Mouse (Mus musculus) neural tube, embryonic 13.5 days (tissue): ENCODE measurements around the gene Limk2. TPM values are rescaled to one million over a fixed set of nuclear protein-coding genes. Genes with fewer than 3 reads are reported as not detected.

ENCODE experiments used
- ATAC-seq: fragments of 200-750 bp; cut with Nextera tagmentation; 2 replicates; pipeline ENCODE4 v1.8.0; 2017; ENCODE audit warnings: low read depth, mild to moderate bottlenecking, moderate TSS enrichment, moderate library complexity
- H3K27ac ChIP-seq: fragments of 300-500 bp; sonication (generic); replicated peaks from 2 replicates; pipeline ENCODE4 v1.5.1; 2015; ENCODE audit warnings: moderate library complexity, mild to moderate bottlenecking, inconsistent platforms
- H3K27me3 ChIP-seq: fragments of 300-500 bp; sonication (generic); 2 replicates; pipeline ENCODE4 v1.6.1; 2015; ENCODE audit warnings: mild to moderate bottlenecking, inconsistent platforms
- H3K36me3 ChIP-seq: fragments of 300-500 bp; sonication (generic); 2 replicates; pipeline ENCODE4 v1.6.1; 2015; ENCODE audit warnings: mild to moderate bottlenecking, inconsistent platforms
- H3K4me1 ChIP-seq: fragments of 300-500 bp; sonication (generic); replicated peaks from 2 replicates; pipeline ENCODE4 v1.6.1; 2015; ENCODE audit warnings: inconsistent platforms
- H3K4me2 ChIP-seq: fragments of 300-500 bp; sonication (generic); 2 replicates; pipeline ENCODE4 v1.6.1; 2015; ENCODE audit warnings: inconsistent platforms, mild to moderate bottlenecking, moderate library complexity
- H3K4me3 ChIP-seq: fragments of 300-500 bp; sonication (generic); 2 replicates; pipeline ENCODE4 v1.5.1; 2015; ENCODE audit warnings: mild to moderate bottlenecking, inconsistent platforms
- H3K9ac ChIP-seq: fragments of 300-500 bp; sonication (generic); 2 replicates; pipeline ENCODE4 v1.6.1; 2015; ENCODE audit warnings: moderate library complexity, mild to moderate bottlenecking, inconsistent platforms
- H3K9me3 ChIP-seq: fragments of 300-500 bp; sonication (generic); 2 replicates; pipeline ENCODE4 v1.6.1; 2016; ENCODE audit warnings: inconsistent platforms
- WGBS: fragments of 180-500 bp; shearing (Covaris S2); methylation state at CpG from one replicate; pipeline ENCODE4 v1.1.7; 2015; 5-methylcytosine and 5-hydroxymethylcytosine counted together
- polyA plus RNA-seq: library from polyadenylated mRNA; unstranded; fragments of >200 nt; fragmentation: Nextera tagmentation; extraction: Ambion mirVana; gene quantifications from 2 replicates; pipeline ENCODE4 v1.2.1, GENCODE M21; 2015

Limk2 gene
- polyA plus RNA-seq, 1 experiment from 2014 or later, result 143 TPM

GRCm38 (mm10) chr11:3330566-3330965 is 78.4 kb downstream of the Limk2 start:
- Histone ChIP-seq H3K27ac (peak overlapping the region; percentile 79), H3K4me3 (peak overlapping the region; percentile 61), H3K4me2 (peak overlapping the region; percentile 100), H3K4me1 (peaks cover 40% of the 10 kb centered on the region), H3K27me3 (no peaks in the 10 kb centered on the region; the same call in 1 of the 2 replicates), H3K9me3 (no peaks in the 10 kb centered on the region), H3K9ac (peak overlapping the region; percentile 82), H3K36me3 (peaks cover 23% of the 10 kb centered on the region)
- peak; percentile 40 for ATAC-seq
- WGBS, result 0% methylated on average over 9 of the region's 9 CpGs

GRCm38 (mm10) chr11:3329891-3330451 is 79.0 kb downstream of the Limk2 start, which contains the start of gene Pik3ip1:
Gene Pik3ip1, plus strand, starts transcription at chr11:3330401.
- Histone ChIP-seq H3K9me3 (no peaks in the 10 kb centered on the region), H3K27ac (peak within 1 kb of the TSS; percentile 79), H3K4me1 (peaks cover 34% of the 10 kb centered on the region), H3K36me3 (peaks cover 17% of the 10 kb centered on the region), H3K27me3 (no peaks in the 10 kb centered on the region; the same call in 1 of the 2 replicates), H3K9ac (peak within 1 kb of the TSS; percentile 82), H3K4me3 (peak within 1 kb of the TSS; percentile 61), H3K4me2 (peak within 1 kb of the TSS; percentile 100)
- ATAC-seq, result no peak

GRCm38 (mm10) chr11:3328806-3329775 is 79.9 kb downstream of the Limk2 start:
- ATAC-seq, result no peak
- WGBS, result 80% methylated on average over 11 of the region's 11 CpGs
- no peak overlapping the region for H3K4me2 ChIP-seq

GRCm38 (mm10) chr11:3328271-3328670 is 80.7 kb downstream of the Limk2 start:
- H3K4me2 ChIP-seq, result no peak overlapping the region
- H3K27ac ChIP-seq, result no peak overlapping the region
- ATAC-seq, result no peak
- peaks cover 3% of the 10 kb centered on the region; the same call in 1 of the 2 replicates for H3K36me3 ChIP-seq
- peaks cover 31% of the 10 kb centered on the region for H3K4me1 ChIP-seq
- no peak overlapping the region for H3K9ac ChIP-seq
- no peak overlapping the region for H3K4me3 ChIP-seq
- no peaks in the 10 kb centered on the region; the same call in 1 of the 2 replicates for H3K27me3 ChIP-seq
- no peaks in the 10 kb centered on the region for H3K9me3 ChIP-seq
- 79% methylated on average over 5 of the region's 5 CpGs for WGBS

More at GRCm38 (mm10) chr11:3328806-3329775, 79.9 kb downstream of the Limk2 start:
- no peak overlapping the region for H3K9ac ChIP-seq
- peaks cover 9% of the 10 kb centered on the region for H3K36me3 ChIP-seq
- no peaks in the 10 kb centered on the region; the same call in 1 of the 2 replicates for H3K27me3 ChIP-seq
- peaks cover 32% of the 10 kb centered on the region for H3K4me1 ChIP-seq
- no peak overlapping the region for H3K27ac ChIP-seq
- H3K9me3 ChIP-seq, result no peaks in the 10 kb centered on the region
- no peak overlapping the region for H3K4me3 ChIP-seq

GRCm38 (mm10) chr11:3318286-3318685 is 90.7 kb downstream of the Limk2 start:
- Histone ChIP-seq H3K27me3 (no peaks in the 10 kb centered on the region), H3K9ac (no peak overlapping the region), H3K4me3 (no peak overlapping the region), H3K4me2 (no peak overlapping the region), H3K36me3 (peaks cover 16% of the 10 kb centered on the region; the same call in 1 of the 2 replicates), H3K27ac (no peak overlapping the region), H3K9me3 (no peaks in the 10 kb centered on the region), H3K4me1 (no peaks in the 10 kb centered on the region)
- ATAC-seq, result no peak
- WGBS, result 91% methylated on average over 3 of the region's 3 CpGs

GRCm38 (mm10) chr11:3314148-3314547 is 94.8 kb downstream of the Limk2 start:
- no peaks in the 10 kb centered on the region for H3K4me1 ChIP-seq
- H3K36me3 ChIP-seq, result peaks cover 48% of the 10 kb centered on the region
- 39% methylated on average over 2 of the region's 2 CpGs for WGBS
- ATAC-seq, result peak; percentile 66
- no peak overlapping the region for H3K4me3 ChIP-seq
- H3K4me2 ChIP-seq, result no peak overlapping the region
- no peak overlapping the region for H3K9ac ChIP-seq
- no peaks in the 10 kb centered on the region for H3K27me3 ChIP-seq
- no peak overlapping the region for H3K27ac ChIP-seq
- no peaks in the 10 kb centered on the region for H3K9me3 ChIP-seq

- Histone ChIP-seq H3K9me3 (no peaks in the 10 kb centered on the region), H3K4me2 (no peak overlapping the region), H3K4me3 (no peak overlapping the region), H3K9ac (no peak overlapping the region), H3K27ac (no peak overlapping the region), H3K36me3 (peaks cover 56% of the 10 kb centered on the region), H3K27me3 (no peaks in the 10 kb centered on the region), H3K4me1 (no peaks in the 10 kb centered on the region)
- no peak for ATAC-seq
- WGBS, result 92% methylated on average over 1 of the region's 1 CpGs
Observed at GRCm38 (mm10) chr11:3313294-3313693, 95.7 kb downstream of the Limk2 start.

- no peak overlapping the region for H3K4me3 ChIP-seq
- H3K9me3 ChIP-seq, result no peaks in the 10 kb centered on the region
- no peaks in the 10 kb centered on the region for H3K4me1 ChIP-seq
- H3K4me2 ChIP-seq, result no peak overlapping the region
- ATAC-seq, result no peak
- no peaks in the 10 kb centered on the region for H3K27me3 ChIP-seq
- no peak overlapping the region for H3K27ac ChIP-seq
- peaks cover 63% of the 10 kb centered on the region for H3K36me3 ChIP-seq
- H3K9ac ChIP-seq, result no peak overlapping the region
- WGBS, result 88% methylated on average over 10 of the region's 10 CpGs
Observed at GRCm38 (mm10) chr11:3311586-3312347, 97.2 kb downstream of the Limk2 start.

- H3K9ac ChIP-seq, result no peak overlapping the region
- H3K4me3 ChIP-seq, result no peak overlapping the region
- no peak for ATAC-seq
- H3K4me2 ChIP-seq, result no peak overlapping the region
- no peaks in the 10 kb centered on the region for H3K27me3 ChIP-seq
- no peaks in the 10 kb centered on the region for H3K4me1 ChIP-seq
- H3K27ac ChIP-seq, result no peak overlapping the region
- H3K9me3 ChIP-seq, result no peaks in the 10 kb centered on the region
- H3K36me3 ChIP-seq, result peaks cover 70% of the 10 kb centered on the region
- 92% methylated on average over 9 of the region's 10 CpGs for WGBS
Observed at GRCm38 (mm10) chr11:3310789-3311585, 98.0 kb downstream of the Limk2 start.

GRCm38 (mm10) chr11:3309884-3310283 is 99.1 kb downstream of the Limk2 start:
- peaks cover 81% of the 10 kb centered on the region for H3K36me3 ChIP-seq
- ATAC-seq, result no peak
- H3K4me3 ChIP-seq, result no peak overlapping the region
- H3K4me2 ChIP-seq, result no peak overlapping the region
- H3K27me3 ChIP-seq, result no peaks in the 10 kb centered on the region
- H3K27ac ChIP-seq, result no peak overlapping the region
- H3K9me3 ChIP-seq, result no peaks in the 10 kb centered on the region
- no peak overlapping the region for H3K9ac ChIP-seq
- WGBS, result 93% methylated on average over 4 of the region's 4 CpGs
- H3K4me1 ChIP-seq, result no peaks in the 10 kb centered on the region

- Histone ChIP-seq H3K4me1 (no peaks in the 10 kb centered on the region), H3K9ac (no peak overlapping the region), H3K27me3 (no peaks in the 10 kb centered on the region), H3K36me3 (peaks cover 98% of the 10 kb centered on the region), H3K4me2 (no peak overlapping the region), H3K27ac (no peak overlapping the region), H3K4me3 (no peak overlapping the region), H3K9me3 (no peaks in the 10 kb centered on the region)
- 97% methylated on average over 3 of the region's 3 CpGs for WGBS
- ATAC-seq, result no peak
Observed at GRCm38 (mm10) chr11:3307875-3308274, 101.1 kb downstream of the Limk2 start.
